Mouse (Mus musculus) neural tube, embryonic 14.5 days (tissue): ENCODE measurements around the gene Gsg1l. TPM values are rescaled to one million over a fixed set of nuclear protein-coding genes. Genes with fewer than 3 reads are reported as not detected.

Experiments
- ATAC-seq: fragments of 200-750 bp; cut with Nextera tagmentation; 2 replicates; pipeline ENCODE4 v1.8.0; 2017; ENCODE audit warnings: low read depth, mild to moderate bottlenecking, moderate TSS enrichment, moderate library complexity
- H3K27ac ChIP-seq: fragments of 300-500 bp; sonication (generic); 2 replicates; pipeline ENCODE4 v1.5.1; 2014; ENCODE audit warnings: low read depth, mild to moderate bottlenecking, control low read depth, low read length, moderate library complexity, mixed read lengths
- H3K27me3 ChIP-seq: fragments of 300-500 bp; sonication (generic); 2 replicates; pipeline ENCODE4 v1.6.1; 2014; ENCODE audit warnings: low read length; ENCODE audit not compliant: control insufficient read depth, insufficient read depth
- H3K36me3 ChIP-seq: fragments of 300-500 bp; sonication (generic); 2 replicates; pipeline ENCODE4 v1.6.1; 2014; ENCODE audit warnings: low read length, mixed read lengths; ENCODE audit not compliant: control insufficient read depth, insufficient read depth
- H3K4me1 ChIP-seq: fragments of 300-500 bp; sonication (generic); 2 replicates; pipeline ENCODE4 v1.6.1; 2014; ENCODE audit warnings: low read length; ENCODE audit not compliant: control insufficient read depth, insufficient read depth
- H3K4me2 ChIP-seq: fragments of 300-500 bp; sonication (generic); 2 replicates; pipeline ENCODE4 v1.6.1; 2014; ENCODE audit warnings: mild to moderate bottlenecking, low read depth, low read length, control low read depth
- H3K4me3 ChIP-seq: fragments of 300-500 bp; sonication (generic); 2 replicates; pipeline ENCODE4 v1.5.1; 2014; ENCODE audit warnings: low read depth, low read length, control low read depth, mixed read lengths
- H3K9ac ChIP-seq: fragments of 300-500 bp; sonication (generic); replicated peaks from 2 replicates; pipeline ENCODE4 v1.6.1; 2014; ENCODE audit warnings: low read depth, mild to moderate bottlenecking, control low read depth, low read length, mixed read lengths
- H3K9me3 ChIP-seq: fragments of 300-500 bp; sonication (generic); 2 replicates; pipeline ENCODE4 v1.6.1; 2016; ENCODE audit warnings: low read length; ENCODE audit not compliant: control insufficient read depth
- WGBS: fragments of 180-500 bp; shearing (Covaris S2); extraction: QIAGEN DNeasy Blood & Tissue Kit; methylation state at CpG from one replicate; pipeline ENCODE4 v1.1.7; 2014; 5-methylcytosine and 5-hydroxymethylcytosine counted together
- polyA plus RNA-seq: library from polyadenylated mRNA; unstranded; fragments of >200 nt; fragmentation: Nextera tagmentation; extraction: Ambion mirVana; gene quantifications from 2 replicates; pipeline ENCODE4 v1.2.1, GENCODE M21; 2014

Gene Gsg1l
- polyA plus RNA-seq, 1 experiment from 2014 or later, result 14.5 TPM

DNA sequence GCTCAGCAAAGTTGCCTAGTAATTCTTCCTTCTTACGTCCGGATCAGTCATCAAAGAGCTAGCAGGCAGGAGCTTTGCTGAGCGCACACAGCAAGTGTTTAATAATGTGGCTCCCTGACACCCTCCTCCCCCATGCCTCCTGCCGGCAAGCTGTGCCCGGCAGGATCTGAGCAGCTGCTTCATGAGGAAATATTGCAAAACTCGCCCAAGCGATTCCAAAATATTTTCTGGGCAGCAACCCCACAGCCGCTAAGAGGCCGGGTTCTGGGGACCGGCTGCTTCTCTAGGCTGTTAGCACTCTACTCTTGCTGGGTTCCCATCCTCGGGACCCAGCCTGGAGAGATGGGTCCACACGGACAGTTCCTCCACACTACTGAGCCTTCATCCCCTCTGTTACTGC lies 193.8 kb downstream of the Gsg1l start:
- no peak overlapping the region for H3K27ac ChIP-seq
- H3K36me3 ChIP-seq, result no peaks in the 10 kb centered on the region
- H3K27me3 ChIP-seq, result no peaks in the 10 kb centered on the region
- no peaks in the 10 kb centered on the region for H3K9me3 ChIP-seq
- no peak overlapping the region for H3K4me3 ChIP-seq
- WGBS, result 47% methylated on average over 12 of the region's 12 CpGs
- no peak for ATAC-seq
- H3K4me2 ChIP-seq, result no peak overlapping the region
- H3K9ac ChIP-seq, result no peak overlapping the region
- no peaks in the 10 kb centered on the region for H3K4me1 ChIP-seq

DNA sequence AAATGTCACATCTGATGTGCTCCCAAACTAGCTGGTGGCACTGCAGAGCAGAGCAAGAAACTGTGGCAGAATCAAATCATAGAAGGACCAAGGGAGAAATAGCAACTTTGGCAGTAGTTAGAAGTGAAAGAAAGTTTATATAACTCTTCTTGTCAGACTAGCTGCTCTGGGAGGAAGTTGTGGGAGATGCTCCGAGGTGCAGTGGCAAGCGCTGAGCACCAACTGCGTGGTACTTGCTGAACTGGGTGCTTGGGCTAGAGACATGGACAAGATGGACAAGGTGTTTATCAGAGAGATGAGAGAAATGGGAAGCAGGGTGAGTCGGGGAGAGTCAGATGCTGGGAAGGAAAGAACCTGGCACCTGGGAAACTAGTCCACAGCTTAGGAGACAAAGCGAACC lies 194.4 kb downstream of the Gsg1l start:
- Histone ChIP-seq H3K4me2 (no peak overlapping the region), H3K36me3 (no peaks in the 10 kb centered on the region), H3K9me3 (no peaks in the 10 kb centered on the region), H3K4me3 (no peak overlapping the region), H3K9ac (no peak overlapping the region), H3K27me3 (no peaks in the 10 kb centered on the region), H3K4me1 (no peaks in the 10 kb centered on the region), H3K27ac (no peak overlapping the region)
- WGBS, result 91% methylated on average over 5 of the region's 5 CpGs
- ATAC-seq, result no peak

DNA sequence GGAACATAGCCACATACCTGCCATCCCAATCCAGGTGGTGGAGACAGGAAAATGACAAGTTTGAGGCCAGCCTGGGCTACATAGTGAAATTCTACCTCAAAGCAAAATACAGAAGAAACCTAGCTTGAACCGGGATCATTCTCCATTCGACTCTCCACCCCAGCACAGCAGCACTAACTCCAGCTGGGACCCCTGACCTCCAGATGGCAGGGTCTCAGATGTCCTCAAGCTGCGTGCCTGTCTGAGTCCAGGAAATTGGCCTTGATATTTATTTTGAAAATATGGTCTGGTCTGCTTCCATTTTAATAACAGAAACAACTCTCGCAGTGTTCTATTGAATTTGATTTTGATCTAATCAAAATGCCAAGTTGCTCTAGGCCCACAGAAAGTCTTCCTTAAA lies 195.1 kb downstream of the Gsg1l start:
- WGBS, result 63% methylated on average over 4 of the region's 4 CpGs
- Histone ChIP-seq H3K27ac (no peak overlapping the region), H3K4me3 (no peak overlapping the region), H3K9ac (no peak overlapping the region), H3K27me3 (no peaks in the 10 kb centered on the region), H3K4me2 (no peak overlapping the region), H3K36me3 (no peaks in the 10 kb centered on the region), H3K4me1 (no peaks in the 10 kb centered on the region), H3K9me3 (no peaks in the 10 kb centered on the region)
- ATAC-seq, result no peak

DNA sequence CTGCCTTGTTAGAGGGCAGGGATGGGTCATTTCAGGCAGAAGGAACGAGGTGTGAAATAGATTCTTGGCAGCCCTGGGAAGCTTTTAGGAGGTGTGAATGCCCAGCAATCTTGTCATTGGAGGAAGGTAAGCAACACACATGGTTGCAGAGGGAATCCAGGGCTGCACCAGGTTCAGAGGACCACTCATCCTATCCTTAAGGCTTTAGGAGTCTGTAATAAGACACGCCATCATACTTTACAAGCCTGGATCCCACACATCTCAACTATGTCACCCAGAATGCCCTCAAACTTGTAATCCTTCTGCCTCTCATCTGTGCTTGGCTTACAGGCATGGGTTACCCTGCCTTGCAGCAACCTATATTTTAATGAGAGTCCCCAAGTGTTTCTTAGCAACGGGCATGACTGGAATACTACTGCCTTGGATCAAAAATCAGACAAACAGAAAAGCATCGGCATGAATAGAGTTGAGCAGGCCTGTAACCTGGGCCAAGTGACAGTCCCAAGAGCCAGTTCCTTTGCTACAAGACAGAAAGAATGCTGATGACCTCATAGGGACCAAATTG lies 196.0 kb downstream of the Gsg1l start:
- Histone ChIP-seq H3K4me1 (no peaks in the 10 kb centered on the region), H3K9ac (no peak overlapping the region), H3K27ac (no peak overlapping the region), H3K4me2 (no peak overlapping the region), H3K9me3 (no peaks in the 10 kb centered on the region), H3K4me3 (no peak overlapping the region), H3K27me3 (no peaks in the 10 kb centered on the region), H3K36me3 (no peaks in the 10 kb centered on the region)
- ATAC-seq, result no peak
- 52% methylated on average over 4 of the region's 4 CpGs for WGBS

DNA sequence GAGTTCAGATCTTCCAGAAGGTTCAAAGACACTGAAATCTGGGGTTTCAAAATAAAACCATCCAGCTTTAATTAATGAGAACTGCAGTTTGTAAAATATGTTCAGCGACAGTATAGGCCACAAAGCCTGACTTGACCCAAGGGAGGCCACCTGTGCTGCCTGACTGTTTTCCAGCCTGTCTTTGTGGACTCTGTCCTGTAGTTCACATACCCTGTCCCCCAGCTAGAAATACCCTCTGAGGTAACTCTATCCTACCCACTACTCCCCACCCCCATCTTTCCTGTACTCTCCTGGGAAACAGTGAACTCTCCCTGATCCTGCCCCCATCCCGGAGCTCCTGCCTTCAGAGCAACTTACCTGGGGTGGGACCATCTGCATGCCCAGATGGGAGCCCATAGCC lies 199.0 kb downstream of the Gsg1l start:
- ATAC-seq, result no peak
- no peaks in the 10 kb centered on the region for H3K36me3 ChIP-seq
- H3K9me3 ChIP-seq, result no peaks in the 10 kb centered on the region
- no peaks in the 10 kb centered on the region for H3K27me3 ChIP-seq
- no peak overlapping the region for H3K4me3 ChIP-seq
- H3K4me2 ChIP-seq, result no peak overlapping the region
- no peaks in the 10 kb centered on the region for H3K4me1 ChIP-seq
- 76% methylated on average over 2 of the region's 2 CpGs for WGBS
- no peak overlapping the region for H3K27ac ChIP-seq
- H3K9ac ChIP-seq, result no peak overlapping the region

DNA sequence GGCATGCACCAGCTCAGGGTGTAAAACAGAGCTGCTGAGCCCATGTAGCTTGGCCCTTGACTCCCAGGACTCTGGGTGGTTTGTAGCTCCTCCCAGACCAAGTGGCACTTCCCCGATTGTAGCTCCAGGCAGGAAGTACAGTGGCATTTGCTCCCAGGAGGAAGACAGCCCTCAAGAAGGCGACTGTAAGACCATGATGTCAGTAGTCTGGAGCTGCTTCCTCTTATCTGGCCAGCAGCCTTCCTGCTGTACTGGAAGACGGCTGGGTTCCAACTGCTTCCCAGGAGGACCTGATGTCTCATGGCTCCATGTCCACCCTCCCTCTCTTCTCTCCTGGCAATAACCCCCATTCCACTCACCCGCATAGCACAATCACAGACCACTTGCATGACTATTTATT lies 204.2 kb downstream of the Gsg1l start:
- H3K4me1 ChIP-seq, result 0 out of 2 replicates have a peak, but pooled peaks cover 2% of the 10 kb centered on the region
- no peaks in the 10 kb centered on the region for H3K27me3 ChIP-seq
- no peak overlapping the region for H3K4me2 ChIP-seq
- WGBS, result 81% methylated on average over 4 of the region's 4 CpGs
- H3K9ac ChIP-seq, result no peak overlapping the region
- H3K9me3 ChIP-seq, result no peaks in the 10 kb centered on the region
- ATAC-seq, result no peak
- no peak overlapping the region for H3K27ac ChIP-seq
- no peak overlapping the region for H3K4me3 ChIP-seq
- H3K36me3 ChIP-seq, result no peaks in the 10 kb centered on the region

DNA sequence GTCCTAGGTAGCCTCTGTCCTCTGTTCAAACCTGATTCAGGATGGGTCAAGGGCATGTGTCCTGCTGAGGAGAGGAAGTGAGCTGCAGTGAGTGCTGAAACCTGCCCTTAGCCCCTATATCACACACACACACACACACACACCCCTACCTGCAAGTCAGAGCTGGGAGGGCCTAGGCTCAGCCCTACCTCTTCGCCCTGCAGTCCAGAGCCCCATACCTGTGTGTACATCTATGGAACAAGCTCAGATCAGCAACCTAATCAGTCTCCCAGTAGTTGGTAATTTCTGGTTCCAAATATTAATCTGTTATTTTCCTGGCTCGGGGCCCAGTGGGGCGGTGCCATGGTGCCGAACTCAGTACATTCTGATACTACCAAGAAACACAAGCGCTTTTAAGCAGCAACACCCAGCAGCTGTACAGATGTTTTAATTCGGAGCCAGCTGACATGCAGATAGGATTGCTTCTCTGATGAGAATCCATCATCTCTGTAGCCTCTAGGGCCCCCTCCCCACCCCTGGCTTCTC lies 208.2 kb downstream of the Gsg1l start:
- no peak overlapping the region for H3K4me2 ChIP-seq
- H3K4me3 ChIP-seq, result no peak overlapping the region
- ATAC-seq, result no peak
- no peaks in the 10 kb centered on the region for H3K9me3 ChIP-seq
- H3K9ac ChIP-seq, result no peak overlapping the region
- no peaks in the 10 kb centered on the region for H3K36me3 ChIP-seq
- H3K27ac ChIP-seq, result no peak overlapping the region
- peaks cover 21% of the 10 kb centered on the region for H3K4me1 ChIP-seq
- no peaks in the 10 kb centered on the region for H3K27me3 ChIP-seq
- WGBS, result 81% methylated on average over 6 of the region's 6 CpGs

DNA sequence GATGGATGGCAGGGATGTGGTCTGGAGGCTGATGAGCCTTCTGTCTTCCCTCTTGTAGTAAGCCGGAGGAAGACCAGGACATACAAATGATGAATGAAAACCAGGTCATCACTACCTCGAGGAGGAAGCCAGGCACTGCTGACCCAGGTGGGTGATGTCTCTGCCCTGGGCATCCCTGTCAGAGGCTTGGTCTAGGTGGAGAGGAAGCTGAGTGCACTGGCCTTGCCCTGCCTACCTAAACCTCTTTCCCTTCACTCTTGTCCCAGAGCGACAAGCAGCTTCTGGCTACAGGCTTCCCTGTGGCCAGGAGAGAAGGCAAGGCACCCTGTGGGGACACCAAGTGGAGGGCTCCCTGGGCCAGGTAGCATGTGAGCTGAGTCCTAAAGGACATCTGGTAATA lies 209.3 kb downstream of the Gsg1l start:
- Histone ChIP-seq H3K4me2 (no peak overlapping the region), H3K9ac (no peak overlapping the region), H3K4me3 (no peak overlapping the region), H3K9me3 (no peaks in the 10 kb centered on the region), H3K27me3 (no peaks in the 10 kb centered on the region), H3K36me3 (no peaks in the 10 kb centered on the region), H3K27ac (no peak overlapping the region), H3K4me1 (peaks cover 21% of the 10 kb centered on the region)
- no peak for ATAC-seq
- WGBS, result 67% methylated on average over 3 of the region's 3 CpGs

DNA sequence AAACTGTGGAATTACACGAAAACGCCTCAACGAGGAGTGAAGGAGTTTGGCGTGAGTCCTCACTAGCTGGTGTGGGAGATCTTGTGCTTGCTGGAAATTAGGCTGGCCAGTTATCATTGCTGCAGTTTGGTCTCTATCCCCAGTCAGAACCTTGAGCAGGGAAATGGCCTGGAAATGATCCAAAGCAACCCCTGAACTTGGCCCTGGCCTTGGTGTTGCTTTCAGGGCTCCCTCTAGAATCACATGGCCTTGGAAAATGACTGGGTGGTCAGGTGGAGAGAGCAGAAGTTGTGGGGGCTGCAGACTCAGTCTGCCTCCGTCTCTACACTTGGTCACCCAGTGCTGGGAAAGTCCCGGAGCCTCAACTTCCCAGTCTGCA lies 210.0 kb downstream of the Gsg1l start:
- Histone ChIP-seq H3K36me3 (no peaks in the 10 kb centered on the region), H3K4me2 (no peak overlapping the region), H3K4me1 (peaks cover 21% of the 10 kb centered on the region), H3K9me3 (no peaks in the 10 kb centered on the region), H3K27me3 (no peaks in the 10 kb centered on the region), H3K27ac (peak overlapping the region; percentile 48), H3K4me3 (no peak overlapping the region), H3K9ac (no peak overlapping the region)
- 51% methylated on average over 6 of the region's 6 CpGs for WGBS
- no peak for ATAC-seq
